Mouse (Mus musculus) spleen, adult 2 months (tissue): ENCODE data around the gene Klk4. TPM values are rescaled to one million over a fixed set of nuclear protein-coding genes. Genes with fewer than 3 reads are reported as not detected.

Experiments
- DNase-seq, 2 experiments: peaks; one replicate each; pipeline versions ENCODE4 v3.0.0 to v3.0.0-alpha.2; 2012 to 2021; ENCODE audit warnings: low spot score in 2 of 2, low read depth in 1 of 2
- H3K27ac ChIP-seq: fragments of 200-500 bp; 2 replicates; pipeline ENCODE4 v1.5.1; 2012; ENCODE audit warnings: low read length, inconsistent platforms; ENCODE audit not compliant: insufficient read depth
- H3K27me3 ChIP-seq: fragments of 200-500 bp; 2 replicates; pipeline ENCODE4 v1.6.1; 2012; ENCODE audit warnings: mild to moderate bottlenecking, moderate library complexity, low read length, inconsistent platforms; ENCODE audit not compliant: control insufficient read depth, insufficient read depth
- H3K36me3 ChIP-seq: fragments of 200-500 bp; 2 replicates; pipeline ENCODE4 v1.6.1; 2012; ENCODE audit warnings: mild to moderate bottlenecking, low read length, inconsistent platforms; ENCODE audit not compliant: control insufficient read depth, insufficient read depth
- H3K4me1 ChIP-seq: fragments of 200-500 bp; 2 replicates; pipeline ENCODE4 v1.6.1; 2011; ENCODE audit warnings: inconsistent platforms; ENCODE audit not compliant: control insufficient read depth, insufficient read depth, insufficient read length
- H3K4me3 ChIP-seq: fragments of 200-500 bp; 2 replicates; pipeline ENCODE4 v1.5.1; 2011; ENCODE audit warnings: mild to moderate bottlenecking, inconsistent platforms; ENCODE audit not compliant: insufficient read depth, insufficient read length; ENCODE audit errors: extremely low read depth
- CTCF ChIP-seq: fragments of 200-500 bp; IDR thresholded peaks from 2 replicates; pipeline ENCODE4 v1.5.1; 2011; ENCODE audit warnings: mild to moderate bottlenecking, inconsistent platforms; ENCODE audit not compliant: insufficient read depth, insufficient read length, insufficient replicate concordance; ENCODE audit errors: extremely low read depth
- POLR2A ChIP-seq: fragments of 200-500 bp; IDR thresholded peaks from 2 replicates; pipeline ENCODE4 v1.6.1; 2011; ENCODE audit warnings: low read depth, low read length, inconsistent platforms
- WGBS: fragments of 180-500 bp; shearing (Covaris S2); methylation state at CpG from one replicate; pipeline ENCODE4 v1.1.7; 2018; 5-methylcytosine and 5-hydroxymethylcytosine counted together
- polyA plus RNA-seq: library from polyadenylated mRNA; depleted of rRNA; stranded (reverse); fragments of >200 nt; gene quantifications from 2 replicates; pipeline ENCODE4 v1.2.3, GENCODE M21; 2012; rRNA removed

The Klk4 gene
- polyA plus RNA-seq: not detected in 2 replicates

DNA sequence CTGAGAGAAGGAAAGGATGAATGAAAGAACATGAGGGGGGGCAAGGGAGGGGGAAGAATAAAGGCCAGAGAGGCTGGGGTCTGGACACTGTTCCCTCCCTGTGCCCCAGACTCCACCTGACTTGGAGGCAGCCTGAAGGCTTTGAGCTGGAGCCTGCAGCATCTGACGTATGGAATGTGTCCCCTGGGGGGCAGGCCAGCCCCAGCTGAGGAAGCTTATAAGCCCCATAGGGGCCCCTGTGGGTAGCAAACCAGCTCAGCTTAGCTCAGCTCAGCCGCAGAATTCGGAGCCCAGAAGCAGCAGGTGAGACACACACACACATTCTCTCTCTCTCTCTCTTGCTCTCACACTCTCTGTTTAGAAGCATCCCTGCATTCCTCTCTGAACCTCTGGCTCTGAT lies at the start of gene Klk4:
Gene Klk4, plus strand, starts transcription at position 249 of the 400 bp plus-strand sequence.
- 0% methylated on average over 3 of the region's 3 CpGs for WGBS
- no peaks in the 10 kb centered on the region for H3K27me3 ChIP-seq

DNA sequence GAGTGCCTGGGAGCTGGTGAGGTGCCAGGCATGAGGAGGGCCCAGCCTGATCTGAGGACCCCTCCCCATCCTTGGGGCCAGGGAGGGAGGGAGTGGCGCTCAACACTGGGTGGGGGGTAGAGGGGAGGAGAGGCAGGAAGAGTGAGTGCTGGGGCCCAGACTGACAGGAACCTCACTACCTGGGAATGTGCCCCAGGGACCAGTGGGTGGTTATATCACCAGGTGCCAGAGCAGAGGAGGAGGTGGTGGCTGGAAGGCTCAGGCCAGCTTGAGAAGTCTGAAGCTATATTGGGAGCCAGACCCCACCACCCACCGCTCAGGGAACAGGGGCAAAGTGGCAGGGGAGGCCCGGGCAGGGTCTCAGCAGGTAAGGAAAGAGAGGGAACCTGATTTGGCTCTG lies 39.3 kb upstream of the Klk4 start, which contains the start of gene Klk5:
Gene Klk5, plus strand, starts transcription at position 271 of the 400 bp plus-strand sequence.
- no peaks in the 10 kb centered on the region for H3K27me3 ChIP-seq
- TF ChIP-seq CTCF (no peak), POLR2A (no peak)
- H3K4me3 ChIP-seq: no peak within 1 kb of the TSS
- DNase-seq: no peak
- no peaks in the 10 kb centered on the region for H3K4me1 ChIP-seq
- 58% methylated on average over 3 of the region's 3 CpGs for WGBS
- H3K36me3 ChIP-seq: no peaks in the 10 kb centered on the region
- H3K27ac ChIP-seq: no peak within 1 kb of the TSS

More for the DNA sequence above, at the start of gene Klk4:
- H3K36me3 ChIP-seq: no peaks in the 10 kb centered on the region
- no peak within 1 kb of the TSS for H3K4me3 ChIP-seq
- TF ChIP-seq POLR2A (no peak), CTCF (no peak)
- H3K4me1 ChIP-seq: no peaks in the 10 kb centered on the region
- no peak within 1 kb of the TSS for H3K27ac ChIP-seq
- no peak for DNase-seq

DNA sequence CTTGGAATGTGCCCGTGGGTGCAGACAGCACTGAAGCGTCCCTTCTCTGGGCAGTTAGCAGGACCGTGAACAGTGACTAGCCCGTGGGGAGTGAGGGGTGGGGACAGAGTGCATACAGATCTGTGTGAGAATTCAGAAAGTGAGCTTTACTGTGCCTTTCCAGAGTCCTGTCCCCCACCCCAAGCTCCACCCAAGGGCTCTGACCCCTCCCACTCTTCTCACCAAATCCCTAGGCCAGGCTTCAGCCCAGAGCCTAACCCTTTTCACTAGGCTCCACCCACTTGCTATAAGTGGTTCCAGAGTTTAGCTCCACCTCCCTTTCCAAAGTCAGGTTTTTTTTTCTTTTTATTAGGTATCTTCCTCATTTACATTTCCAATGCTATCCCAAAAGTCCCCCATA lies 37.2 kb upstream of the Klk4 start:
- 87% methylated on average over 4 of the region's 4 CpGs for WGBS
- no peaks in the 10 kb centered on the region for H3K4me1 ChIP-seq
- H3K4me3 ChIP-seq: no peak overlapping the region
- DNase-seq: no peak
- H3K27ac ChIP-seq: no peak overlapping the region
- H3K36me3 ChIP-seq: no peaks in the 10 kb centered on the region
- H3K27me3 ChIP-seq: no peaks in the 10 kb centered on the region
- TF ChIP-seq CTCF (no peak), POLR2A (no peak)

DNA sequence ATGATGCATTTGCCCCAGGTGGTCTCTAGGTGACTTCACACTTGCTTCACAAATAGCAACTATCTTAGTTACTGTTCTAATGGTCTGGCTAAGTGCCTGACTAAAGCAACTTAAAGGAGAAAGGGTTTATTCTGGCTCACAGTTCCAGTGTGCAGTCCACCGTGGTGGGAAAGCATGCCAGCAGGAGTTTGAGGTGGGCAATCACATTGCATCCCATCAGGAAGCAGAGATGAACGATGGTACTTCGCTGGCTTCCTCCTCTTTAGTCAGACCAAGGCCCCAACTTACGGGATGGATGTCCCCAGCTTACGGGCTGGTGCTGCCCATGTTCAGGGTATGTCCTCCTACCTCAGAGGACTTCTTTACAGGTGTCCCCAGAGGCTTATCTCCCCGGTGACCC lies 29.3 kb upstream of the Klk4 start:
- TF ChIP-seq CTCF (no peak), POLR2A (no peak)
- WGBS: 88% methylated on average over 6 of the region's 6 CpGs

DNA sequence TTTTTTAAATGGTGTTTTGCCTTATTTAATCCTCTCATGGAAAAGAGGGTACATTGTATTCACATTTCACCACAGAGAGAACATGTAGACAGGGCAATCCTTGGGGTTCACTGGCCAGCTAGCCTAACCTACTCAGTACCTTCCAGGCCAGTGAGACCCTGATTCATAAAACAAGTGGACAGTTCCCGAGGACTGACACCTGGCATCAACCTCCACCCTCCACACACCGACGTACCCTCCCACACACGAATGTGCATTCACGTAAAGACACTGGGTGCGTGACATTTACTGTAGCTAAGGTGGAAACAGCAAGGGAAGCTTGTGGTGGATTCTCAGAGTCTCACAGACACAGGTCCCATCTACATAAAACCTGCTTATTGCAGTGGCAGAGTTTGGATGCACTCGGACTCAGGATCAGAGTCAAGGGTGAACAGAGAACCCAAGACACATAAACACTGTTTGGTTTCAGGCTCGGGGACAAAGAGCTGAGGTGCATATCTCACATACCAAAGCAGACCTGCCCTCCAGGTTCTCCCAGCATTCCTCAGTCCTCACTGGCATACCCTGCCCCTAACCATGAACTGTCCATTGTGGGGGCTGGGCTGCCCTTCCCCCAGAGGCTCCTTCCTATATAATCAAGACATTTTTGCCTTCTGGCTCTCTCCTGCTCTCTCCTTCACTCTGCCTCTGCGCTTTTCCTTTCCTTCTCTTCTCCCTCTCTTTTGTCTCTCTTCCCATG lies 26.1 kb upstream of the Klk4 start:
- WGBS: 80% methylated on average over 9 of the region's 9 CpGs
- no peaks in the 10 kb centered on the region for H3K27me3 ChIP-seq
- H3K4me3 ChIP-seq: no peak overlapping the region
- no peak for DNase-seq
- no peak for TF ChIP-seq POLR2A
- no peak for TF ChIP-seq CTCF
- no peaks in the 10 kb centered on the region for H3K36me3 ChIP-seq
- no peak overlapping the region for H3K27ac ChIP-seq
- H3K4me1 ChIP-seq: no peaks in the 10 kb centered on the region

More for the DNA sequence above, 29.3 kb upstream of the Klk4 start:
- Histone ChIP-seq H3K27me3 (no peaks in the 10 kb centered on the region), H3K27ac (no peak overlapping the region), H3K4me3 (no peak overlapping the region), H3K4me1 (no peaks in the 10 kb centered on the region), H3K36me3 (no peaks in the 10 kb centered on the region)
- DNase-seq: no peak

DNA sequence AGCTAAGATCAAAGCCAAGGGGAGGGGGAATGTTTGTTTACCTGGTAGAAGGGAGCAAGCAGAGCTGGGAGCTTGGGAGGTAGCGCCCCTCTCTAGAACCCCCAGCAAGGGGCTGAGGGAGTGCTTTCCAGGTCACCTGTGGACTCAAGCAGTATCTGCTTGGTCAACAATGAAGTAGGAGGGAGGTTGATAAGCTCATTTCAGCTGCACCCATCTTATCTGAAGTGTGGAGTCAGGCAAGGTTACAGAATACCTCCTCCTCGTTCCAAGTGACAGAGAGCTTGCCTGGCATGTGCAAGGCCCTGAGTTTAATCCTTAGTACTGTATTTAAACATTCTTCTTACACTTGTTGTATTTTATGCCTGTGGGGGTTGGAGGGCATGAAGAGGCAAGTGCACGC lies 25.3 kb upstream of the Klk4 start:
- Histone ChIP-seq H3K4me1 (no peaks in the 10 kb centered on the region), H3K27me3 (no peaks in the 10 kb centered on the region), H3K4me3 (no peak overlapping the region), H3K27ac (no peak overlapping the region), H3K36me3 (no peaks in the 10 kb centered on the region)
- no peak for DNase-seq
- no peak for TF ChIP-seq POLR2A
- WGBS: 72% methylated on average over 3 of the region's 3 CpGs

DNA sequence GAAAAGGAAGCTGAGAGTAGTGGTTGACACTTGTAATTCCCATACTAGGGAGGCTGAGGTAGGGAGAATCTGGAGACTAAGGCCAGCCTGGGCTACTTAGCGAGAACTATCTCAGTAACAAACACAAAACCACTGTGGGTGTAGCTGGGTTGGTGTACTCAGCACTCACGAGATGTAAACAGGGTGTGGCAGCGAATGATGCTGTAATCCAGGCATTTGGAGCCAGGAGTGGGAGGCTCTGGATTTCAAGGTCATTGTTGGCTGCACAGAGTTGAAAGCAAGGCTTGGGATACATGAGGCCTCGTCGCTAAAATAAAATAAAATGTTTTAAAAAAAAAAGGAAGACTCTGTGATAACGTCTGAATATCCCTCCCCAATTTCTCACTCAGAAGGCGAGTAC lies 24.7 kb upstream of the Klk4 start:
- TF ChIP-seq POLR2A: no peak
- no peak for TF ChIP-seq CTCF
- Histone ChIP-seq H3K27ac (no peak overlapping the region), H3K4me3 (no peak overlapping the region), H3K27me3 (no peaks in the 10 kb centered on the region), H3K4me1 (no peaks in the 10 kb centered on the region), H3K36me3 (no peaks in the 10 kb centered on the region)
- no peak for DNase-seq
- WGBS: 65% methylated on average over 7 of the region's 7 CpGs
